Mouse (Mus musculus) brain, embryonic 14.5 days (tissue): ENCODE results near the gene Tex38. TPM values are rescaled to one million over a fixed set of nuclear protein-coding genes. Genes with fewer than 3 reads are reported as not detected.

ENCODE experiments used
- DNase-seq: peaks from one replicate; pipeline ENCODE4 v3.0.0-alpha.2; 2011; ENCODE audit warnings: low read depth
- CTCF ChIP-seq: fragments of 200-500 bp; IDR thresholded peaks from 2 replicates; pipeline ENCODE4 v1.5.1; 2012; ENCODE audit warnings: inconsistent platforms, mild to moderate bottlenecking, moderate library complexity, borderline replicate concordance; ENCODE audit not compliant: insufficient read depth, insufficient read length; ENCODE audit errors: extremely low read depth
- POLR2A ChIP-seq: fragments of 200-500 bp; IDR thresholded peaks from 2 replicates; pipeline ENCODE4 v1.6.1; 2012; ENCODE audit warnings: mild to moderate bottlenecking, inconsistent platforms, borderline replicate concordance; ENCODE audit not compliant: poor library complexity, insufficient read depth, insufficient read length, severe bottlenecking; ENCODE audit errors: extremely low read depth
- polyA plus RNA-seq: library from polyadenylated mRNA; depleted of rRNA; stranded (reverse); fragments of >200 nt; gene quantifications from 2 replicates; pipeline ENCODE4 v1.2.3, GENCODE M21; 2012; rRNA removed

Tex38 gene
- polyA plus RNA-seq, 1 experiment: 0.40 TPM

GRCm38 (mm10) chr4:115732223-115732818 is 48.5 kb downstream of the Tex38 start:
- TF ChIP-seq POLR2A (no peak), CTCF (no peak)
- DNase-seq: no peak

- peak; percentile 83 for DNase-seq
- no peak for TF ChIP-seq POLR2A
- peak; percentile 95 for TF ChIP-seq CTCF
Observed at GRCm38 (mm10) chr4:115731588-115732222, 49.1 kb downstream of the Tex38 start.

Other genes starting within 250 kb of the Tex38 start
- not detected in 2 replicates for gene Cyp4a31, start 217.4 kb downstream of the Tex38 start, polyA plus RNA-seq
- gene Cyp4a32, start 180.0 kb downstream of the Tex38 start, polyA plus RNA-seq: not detected in 2 replicates
- 0.72 and 0.89 TPM in 2 replicates for gene Cyp4b1, start 133.3 kb downstream of the Tex38 start, polyA plus RNA-seq
- 17.3 and 18.1 TPM in 2 replicates for gene Efcab14, start 43.3 kb downstream of the Tex38 start, polyA plus RNA-seq
- gene Atpaf1, start 3.8 kb upstream of the Tex38 start, polyA plus RNA-seq: 27.3 and 27.6 TPM in 2 replicates
- 7.1 and 7.7 TPM in 2 replicates for gene Mob3c, start 47.1 kb upstream of the Tex38 start, polyA plus RNA-seq
- gene Mknk1, start 58.2 kb upstream of the Tex38 start, polyA plus RNA-seq: 37.3 and 52.9 TPM in 2 replicates
- 0.10 and 0.18 TPM in 2 replicates for gene Kncn, start 103.4 kb upstream of the Tex38 start, polyA plus RNA-seq
- gene 6430628N08Rik, start 109.6 kb upstream of the Tex38 start, polyA plus RNA-seq: 0.08 TPM in 1 of 2 replicates, not detected in the other
- gene Dmbx1, start 158.9 kb upstream of the Tex38 start, polyA plus RNA-seq: 4.8 and 9.5 TPM in 2 replicates
- 14.5 and 20.1 TPM in 2 replicates for gene Faah, start 236.9 kb upstream of the Tex38 start, polyA plus RNA-seq